Mouse (Mus musculus): ENCODE results near the gene Nucb1. TPM values are rescaled to one million over a fixed set of nuclear protein-coding genes. Genes with fewer than 3 reads are reported as not detected.
"Not testable (repeated sequence)": the region's sequence is repeated elsewhere in the genome, so short reads cannot be mapped to it uniquely, and the experiment has no call there.

The Nucb1 gene
- polyA plus RNA-seq, 1 experiment, result 115 TPM

GRCm38 (mm10) chr7:45519345-45520120 is 9.3 kb upstream of the Nucb1 start:
- H3ac ChIP-seq (ENCODE audit: control insufficient read depth, insufficient read length, low read depth), result no peak overlapping the region
- TF ChIP-seq FOSL1 (IDR thresholded peaks at IDR 0.05; ENCODE audit: insufficient read depth, low read length, poor library complexity, severe bottlenecking) (no peak), MAX (IDR thresholded peaks at IDR 0.05) (no peak), MYOD1 (IDR thresholded peaks at IDR 0.05; ENCODE audit: control insufficient read depth, insufficient read length, low read depth) (no peak), CTCF (IDR thresholded peaks at IDR 0.05; ENCODE audit: control insufficient read depth, insufficient read depth, insufficient read length) (no peak), MYOG (IDR thresholded peaks at IDR 0.05; ENCODE audit: control insufficient read depth, extremely low read depth, insufficient read length) (no peak), USF1 (IDR thresholded peaks at IDR 0.05; ENCODE audit: low read depth) (no peak), CEBPB (IDR thresholded peaks at IDR 0.05; ENCODE audit: low read depth) (no peak)
- H3K79me2 ChIP-seq (ENCODE audit: control insufficient read depth, insufficient read depth), result peaks cover 3% of the 10 kb centered on the region
- no peak overlapping the region for H3K4me3 ChIP-seq (ENCODE audit: insufficient read depth, poor library complexity, severe bottlenecking)
- peaks cover 20% of the 10 kb centered on the region for H3K36me3 ChIP-seq (ENCODE audit: control insufficient read depth, insufficient read depth)
- H3K27me3 ChIP-seq (ENCODE audit: control insufficient read depth, insufficient read depth, insufficient read length), result no peaks in the 10 kb centered on the region
- H3K79me3 ChIP-seq (ENCODE audit: low read depth), result peaks cover 2% of the 10 kb centered on the region

GRCm38 (mm10) chr7:45518618-45519017 is 8.4 kb upstream of the Nucb1 start:
- Histone ChIP-seq H3K4me3 (ENCODE audit: insufficient read depth, poor library complexity, severe bottlenecking) (no peak overlapping the region), H3K79me3 (ENCODE audit: low read depth) (no peaks in the 10 kb centered on the region), H3K79me2 (ENCODE audit: control insufficient read depth, insufficient read depth) (no peaks in the 10 kb centered on the region), H3K27me3 (ENCODE audit: control insufficient read depth, insufficient read depth, insufficient read length) (no peaks in the 10 kb centered on the region), H3ac (ENCODE audit: control insufficient read depth, insufficient read length, low read depth) (no peak overlapping the region), H3K36me3 (ENCODE audit: control insufficient read depth, insufficient read depth) (peaks cover 15% of the 10 kb centered on the region)
- TF ChIP-seq CEBPB (IDR thresholded peaks at IDR 0.05; ENCODE audit: low read depth) (no peak), MYOG (IDR thresholded peaks at IDR 0.05; ENCODE audit: control insufficient read depth, extremely low read depth, insufficient read length) (no peak), CTCF (IDR thresholded peaks at IDR 0.05; ENCODE audit: control insufficient read depth, insufficient read depth, insufficient read length) (no peak), MAX (IDR thresholded peaks at IDR 0.05) (no peak), USF1 (IDR thresholded peaks at IDR 0.05; ENCODE audit: low read depth) (no peak), MYOD1 (IDR thresholded peaks at IDR 0.05; ENCODE audit: control insufficient read depth, insufficient read length, low read depth) (no peak), FOSL1 (IDR thresholded peaks at IDR 0.05; ENCODE audit: insufficient read depth, low read length, poor library complexity, severe bottlenecking) (no peak)

GRCm38 (mm10) chr7:45516846-45517245 is 6.6 kb upstream of the Nucb1 start:
- not testable (repeated sequence) for H3K27me3 ChIP-seq (ENCODE audit: control insufficient read depth, insufficient read depth, insufficient read length); H3K79me2 ChIP-seq (ENCODE audit: control insufficient read depth, insufficient read depth); H3K4me3 ChIP-seq (ENCODE audit: insufficient read depth, poor library complexity, severe bottlenecking); H3K36me3 ChIP-seq (ENCODE audit: control insufficient read depth, insufficient read depth); H3K79me3 ChIP-seq (ENCODE audit: low read depth); H3ac ChIP-seq (ENCODE audit: control insufficient read depth, insufficient read length, low read depth)

- H3K79me2 ChIP-seq (ENCODE audit: control insufficient read depth, insufficient read depth), result no peaks in the 10 kb centered on the region
- H3ac ChIP-seq (ENCODE audit: control insufficient read depth, insufficient read length, low read depth), result no peak overlapping the region
- no peaks in the 10 kb centered on the region for H3K36me3 ChIP-seq (ENCODE audit: control insufficient read depth, insufficient read depth)
- H3K79me3 ChIP-seq (ENCODE audit: low read depth), result no peaks in the 10 kb centered on the region
- H3K27me3 ChIP-seq (ENCODE audit: control insufficient read depth, insufficient read depth, insufficient read length), result no peaks in the 10 kb centered on the region
- H3K4me3 ChIP-seq (ENCODE audit: insufficient read depth, poor library complexity, severe bottlenecking), result no peak overlapping the region
- no peak for TF ChIP-seq MAX (IDR thresholded peaks at IDR 0.05)
- TF ChIP-seq CEBPB (IDR thresholded peaks at IDR 0.05; ENCODE audit: low read depth), result no peak
- no peak for TF ChIP-seq USF1 (IDR thresholded peaks at IDR 0.05; ENCODE audit: low read depth)
- TF ChIP-seq MYOG (IDR thresholded peaks at IDR 0.05; ENCODE audit: control insufficient read depth, extremely low read depth, insufficient read length), result no peak
- TF ChIP-seq FOSL1 (IDR thresholded peaks at IDR 0.05; ENCODE audit: insufficient read depth, low read length, poor library complexity, severe bottlenecking), result no peak
- no peak for TF ChIP-seq MYOD1 (IDR thresholded peaks at IDR 0.05; ENCODE audit: control insufficient read depth, insufficient read length, low read depth)
Measured at GRCm38 (mm10) chr7:45515436-45515835, 5.2 kb upstream of the Nucb1 start.

GRCm38 (mm10) chr7:45514411-45514810 is 4.2 kb upstream of the Nucb1 start:
- Histone ChIP-seq H3K36me3 (ENCODE audit: control insufficient read depth, insufficient read depth) (no peaks in the 10 kb centered on the region), H3K27me3 (ENCODE audit: control insufficient read depth, insufficient read depth, insufficient read length) (no peaks in the 10 kb centered on the region), H3K79me3 (ENCODE audit: low read depth) (no peaks in the 10 kb centered on the region), H3K4me3 (ENCODE audit: insufficient read depth, poor library complexity, severe bottlenecking) (no peak overlapping the region), H3K79me2 (ENCODE audit: control insufficient read depth, insufficient read depth) (no peaks in the 10 kb centered on the region), H3ac (ENCODE audit: control insufficient read depth, insufficient read length, low read depth) (no peak overlapping the region)
- no peak for TF ChIP-seq MAX (IDR thresholded peaks at IDR 0.05)
- no peak for TF ChIP-seq CTCF (IDR thresholded peaks at IDR 0.05; ENCODE audit: control insufficient read depth, insufficient read depth, insufficient read length)
- TF ChIP-seq MYOD1 (IDR thresholded peaks at IDR 0.05; ENCODE audit: control insufficient read depth, insufficient read length, low read depth), result no peak
- no peak for TF ChIP-seq MYOG (IDR thresholded peaks at IDR 0.05; ENCODE audit: control insufficient read depth, extremely low read depth, insufficient read length)
- TF ChIP-seq FOSL1 (IDR thresholded peaks at IDR 0.05; ENCODE audit: insufficient read depth, low read length, poor library complexity, severe bottlenecking), result no peak
- TF ChIP-seq USF1 (IDR thresholded peaks at IDR 0.05; ENCODE audit: low read depth), result no peak
- TF ChIP-seq CEBPB (IDR thresholded peaks at IDR 0.05; ENCODE audit: low read depth), result no peak
